Mouse (Mus musculus): Measurements from ENCODE around the gene Rab6b. TPM values are rescaled to one million over a fixed set of nuclear protein-coding genes. Genes with fewer than 3 reads are reported as not detected.
A peak's percentile ranks its signal among the peaks of the same experiment; 100 is the strongest.
"Not testable (repeated sequence)": the region's sequence is repeated elsewhere in the genome, so short reads cannot be mapped to it uniquely, and the experiment has no call there.

Rab6b gene
- polyA plus RNA-seq, 1 experiment from 2014 or later: 2.5 TPM

DNA sequence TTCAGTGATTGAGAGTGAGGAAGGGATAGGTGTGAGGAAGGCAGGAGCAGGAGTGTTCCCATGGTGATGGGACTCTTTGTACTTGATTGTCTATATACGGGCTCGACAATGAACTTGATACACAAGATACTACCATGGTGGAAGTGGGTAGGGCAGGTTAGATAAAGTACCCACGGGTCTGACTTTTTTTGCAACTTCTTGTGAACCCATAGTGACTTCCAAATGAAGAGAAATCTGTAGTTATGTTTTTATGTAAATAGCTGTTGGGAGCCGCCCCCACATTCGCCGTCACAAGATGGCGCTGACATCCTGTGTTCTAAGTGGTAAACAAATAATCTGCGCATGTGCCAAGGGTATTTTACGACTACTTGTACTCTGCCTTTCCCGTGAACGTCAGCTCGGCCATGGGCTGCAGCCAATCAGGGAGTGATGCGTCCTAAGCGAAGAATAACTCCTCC is 3.2 kb upstream of the Rab6b start:
- peak; percentile 33; the same call in 1 of the 2 replicates for ATAC-seq (ENCODE audit: extremely low read depth, insufficient number of reproducible peaks, low FRiP score, low TSS enrichment)
- 32% methylated on average over 11 of the region's 14 CpGs for WGBS

GRCm38 (mm10) chr9:103108943-103109670 is 2.5 kb upstream of the Rab6b start:
- Histone ChIP-seq H3K36me3 (no peaks in the 10 kb centered on the region), H3K27me3 (replicated peaks) (peaks cover 52% of the 10 kb centered on the region), H3K9me3 (no peaks in the 10 kb centered on the region), H3K9ac (peak overlapping the region; percentile 79), H3K4me2 (peak overlapping the region; percentile 76), H3K4me1 (peaks cover 27% of the 10 kb centered on the region), H3K4me3 (peak overlapping the region; percentile 58), H3K27ac (replicated peaks) (peak overlapping the region; percentile 42; the same call in 1 of the 2 replicates)
- WGBS: 28% methylated on average over 18 of the region's 18 CpGs
- ATAC-seq (ENCODE audit: extremely low read depth, insufficient number of reproducible peaks, low FRiP score, low TSS enrichment): no peak

More for the DNA sequence above, 3.2 kb upstream of the Rab6b start:
- H3K4me2 ChIP-seq: peak overlapping the region; percentile 68
- not testable (repeated sequence) for H3K36me3 ChIP-seq; H3K27ac ChIP-seq (replicated peaks); H3K9me3 ChIP-seq
- peak overlapping the region; percentile 70 for H3K9ac ChIP-seq
- H3K4me3 ChIP-seq: peak overlapping the region; percentile 58
- H3K4me1 ChIP-seq: peaks cover 27% of the 10 kb centered on the region
- peaks cover 45% of the 10 kb centered on the region for H3K27me3 ChIP-seq (replicated peaks)

DNA sequence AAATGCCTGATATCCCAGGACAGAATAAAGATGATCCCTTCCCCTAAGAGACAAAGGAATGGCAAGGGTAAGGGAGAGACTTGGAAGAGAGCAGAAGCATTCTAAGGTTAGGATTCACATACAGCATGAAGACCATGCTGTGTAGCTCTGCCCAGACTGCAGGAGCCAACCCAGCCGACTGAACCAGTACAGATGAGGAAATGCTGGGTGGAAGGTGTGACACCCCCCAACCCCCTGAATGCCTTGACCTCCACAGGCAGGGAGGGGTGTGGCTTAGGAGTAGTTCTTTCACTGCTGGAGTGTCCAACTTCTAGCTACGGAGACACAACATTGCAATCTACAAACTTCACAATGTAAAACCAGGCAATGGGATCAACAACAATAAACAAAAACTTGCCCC is 1.7 kb upstream of the Rab6b start:
- Histone ChIP-seq H3K27ac (replicated peaks) (no peak overlapping the region), H3K9ac (no peak overlapping the region), H3K4me2 (peak overlapping the region; percentile 76; the same call in 1 of the 2 replicates), H3K27me3 (replicated peaks) (peaks cover 61% of the 10 kb centered on the region), H3K4me1 (peaks cover 27% of the 10 kb centered on the region), H3K36me3 (no peaks in the 10 kb centered on the region), H3K4me3 (no peak overlapping the region), H3K9me3 (no peaks in the 10 kb centered on the region)
- WGBS: 52% methylated on average over 2 of the region's 2 CpGs
- no peak for ATAC-seq (ENCODE audit: extremely low read depth, insufficient number of reproducible peaks, low FRiP score, low TSS enrichment)

- H3K4me3 ChIP-seq: peak overlapping the region; percentile 75
- WGBS: 17% methylated on average over 18 of the region's 18 CpGs
- ATAC-seq (ENCODE audit: extremely low read depth, insufficient number of reproducible peaks, low FRiP score, low TSS enrichment): no peak
- no peaks in the 10 kb centered on the region for H3K36me3 ChIP-seq
- H3K4me1 ChIP-seq: peaks cover 27% of the 10 kb centered on the region
- H3K4me2 ChIP-seq: peak overlapping the region; percentile 97
- peaks cover 67% of the 10 kb centered on the region for H3K27me3 ChIP-seq (replicated peaks)
- H3K27ac ChIP-seq (replicated peaks): no peak overlapping the region
- H3K9me3 ChIP-seq: no peaks in the 10 kb centered on the region
- peak overlapping the region; percentile 84 for H3K9ac ChIP-seq
Observed at GRCm38 (mm10) chr9:103110727-103111501, 673 bp upstream of the Rab6b start.

DNA sequence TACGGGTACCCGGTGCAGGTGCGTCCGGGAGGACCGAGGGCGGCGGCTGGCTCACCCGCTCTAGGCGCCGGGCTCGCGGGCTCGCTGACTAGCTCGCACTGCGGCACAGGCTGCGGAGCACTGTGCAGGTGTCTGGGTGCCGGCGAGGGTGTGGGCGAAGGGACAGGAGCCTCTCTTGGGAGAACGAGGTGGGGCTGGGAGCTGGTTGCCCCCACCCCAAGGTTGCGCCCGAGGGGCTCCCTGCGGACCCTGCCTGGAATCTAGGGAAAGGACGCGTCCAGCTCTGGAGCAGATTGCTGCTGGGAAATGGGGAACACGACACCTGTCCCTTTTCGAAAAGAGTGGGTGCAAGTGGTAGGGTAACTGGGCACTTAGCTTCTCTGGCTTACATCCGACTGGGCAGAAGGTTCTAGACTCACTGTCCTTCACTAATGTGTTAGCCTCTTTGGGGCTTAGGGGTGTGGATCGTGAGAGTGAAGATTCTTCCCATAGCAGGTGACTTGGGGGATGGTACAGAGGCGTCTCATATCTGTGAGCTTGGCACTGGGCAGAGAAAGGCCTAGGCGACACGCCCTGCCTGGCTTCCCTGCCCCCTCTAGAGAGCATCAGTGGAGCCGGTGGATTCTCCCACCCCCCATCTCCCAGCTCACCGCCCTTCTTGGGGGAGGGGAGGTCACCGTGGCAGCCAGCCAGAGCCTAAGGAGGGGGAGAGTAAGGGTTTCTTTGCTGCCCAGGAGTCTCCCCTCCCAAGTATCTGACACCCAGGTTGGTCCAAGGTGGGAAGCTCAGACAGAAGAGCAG is 1.1 kb downstream of the Rab6b start:
- peaks cover 27% of the 10 kb centered on the region for H3K4me1 ChIP-seq
- H3K9me3 ChIP-seq: no peaks in the 10 kb centered on the region
- peak overlapping the region; percentile 75 for H3K4me3 ChIP-seq
- peak overlapping the region; percentile 97 for H3K4me2 ChIP-seq
- ATAC-seq (ENCODE audit: extremely low read depth, insufficient number of reproducible peaks, low FRiP score, low TSS enrichment): no peak
- 2% methylated on average over 35 of the region's 35 CpGs for WGBS
- no peaks in the 10 kb centered on the region for H3K36me3 ChIP-seq
- H3K9ac ChIP-seq: peak overlapping the region; percentile 84
- H3K27ac ChIP-seq (replicated peaks): no peak overlapping the region
- peaks cover 66% of the 10 kb centered on the region for H3K27me3 ChIP-seq (replicated peaks)

GRCm38 (mm10) chr9:103113351-103113750 is 1.8 kb downstream of the Rab6b start:
- Histone ChIP-seq H3K4me3 (no peak overlapping the region), H3K27ac (replicated peaks) (no peak overlapping the region), H3K9me3 (no peaks in the 10 kb centered on the region), H3K9ac (no peak overlapping the region), H3K4me2 (peak overlapping the region; percentile 97), H3K4me1 (peaks cover 27% of the 10 kb centered on the region), H3K36me3 (no peaks in the 10 kb centered on the region), H3K27me3 (replicated peaks) (peaks cover 69% of the 10 kb centered on the region)
- WGBS: 38% methylated on average over 11 of the region's 11 CpGs
- ATAC-seq (ENCODE audit: extremely low read depth, insufficient number of reproducible peaks, low FRiP score, low TSS enrichment): no peak

- H3K4me1 ChIP-seq: peaks cover 24% of the 10 kb centered on the region
Observed at GRCm38 (mm10) chr9:103114326-103114725, 2.7 kb downstream of the Rab6b start.

DNA sequence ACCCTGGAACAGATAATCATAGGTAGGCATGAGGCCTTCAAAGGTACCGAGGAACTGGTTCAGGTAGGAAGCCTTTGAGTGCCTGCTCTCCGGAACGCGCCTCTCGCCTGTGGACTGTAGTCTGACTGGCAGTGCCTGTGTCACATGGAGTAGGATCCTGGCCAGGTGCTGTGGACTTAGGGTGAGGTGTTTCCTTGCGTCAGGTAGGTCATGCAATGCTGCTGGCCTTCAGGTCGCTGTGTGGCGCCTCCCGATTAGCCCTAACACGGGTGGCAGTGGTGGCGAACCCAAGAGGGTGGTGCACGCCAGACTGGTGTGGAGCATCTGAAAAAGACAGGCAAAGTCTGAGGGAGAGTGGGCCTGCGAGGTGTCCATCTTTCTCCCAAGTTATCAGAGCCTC is 3.3 kb downstream of the Rab6b start:
- Histone ChIP-seq H3K9ac (no peak overlapping the region), H3K9me3 (no peaks in the 10 kb centered on the region), H3K36me3 (no peaks in the 10 kb centered on the region), H3K27ac (replicated peaks) (no peak overlapping the region), H3K27me3 (replicated peaks) (peaks cover 75% of the 10 kb centered on the region), H3K4me1 (peaks cover 20% of the 10 kb centered on the region), H3K4me2 (no peak overlapping the region), H3K4me3 (no peak overlapping the region)
- WGBS: 87% methylated on average over 13 of the region's 13 CpGs
- ATAC-seq (ENCODE audit: extremely low read depth, insufficient number of reproducible peaks, low FRiP score, low TSS enrichment): no peak

More at GRCm38 (mm10) chr9:103114326-103114725, 2.7 kb downstream of the Rab6b start:
- Histone ChIP-seq H3K27ac (replicated peaks) (no peak overlapping the region), H3K4me3 (no peak overlapping the region), H3K27me3 (replicated peaks) (peaks cover 78% of the 10 kb centered on the region), H3K9me3 (no peaks in the 10 kb centered on the region), H3K9ac (no peak overlapping the region), H3K36me3 (no peaks in the 10 kb centered on the region), H3K4me2 (no peak overlapping the region)
- no peak for ATAC-seq (ENCODE audit: extremely low read depth, insufficient number of reproducible peaks, low FRiP score, low TSS enrichment)
- WGBS: 72% methylated on average over 8 of the region's 8 CpGs

- WGBS: 67% methylated on average over 4 of the region's 4 CpGs
- no peak overlapping the region for H3K4me2 ChIP-seq
- no peaks in the 10 kb centered on the region for H3K9me3 ChIP-seq
- no peak overlapping the region for H3K9ac ChIP-seq
- H3K36me3 ChIP-seq: no peaks in the 10 kb centered on the region
- no peak for ATAC-seq (ENCODE audit: extremely low read depth, insufficient number of reproducible peaks, low FRiP score, low TSS enrichment)
- H3K4me3 ChIP-seq: no peak overlapping the region
- peaks cover 11% of the 10 kb centered on the region for H3K4me1 ChIP-seq
- H3K27ac ChIP-seq (replicated peaks): no peak overlapping the region
- H3K27me3 ChIP-seq (replicated peaks): peaks cover 56% of the 10 kb centered on the region
Observed at GRCm38 (mm10) chr9:103116941-103117340, 5.4 kb downstream of the Rab6b start.

DNA sequence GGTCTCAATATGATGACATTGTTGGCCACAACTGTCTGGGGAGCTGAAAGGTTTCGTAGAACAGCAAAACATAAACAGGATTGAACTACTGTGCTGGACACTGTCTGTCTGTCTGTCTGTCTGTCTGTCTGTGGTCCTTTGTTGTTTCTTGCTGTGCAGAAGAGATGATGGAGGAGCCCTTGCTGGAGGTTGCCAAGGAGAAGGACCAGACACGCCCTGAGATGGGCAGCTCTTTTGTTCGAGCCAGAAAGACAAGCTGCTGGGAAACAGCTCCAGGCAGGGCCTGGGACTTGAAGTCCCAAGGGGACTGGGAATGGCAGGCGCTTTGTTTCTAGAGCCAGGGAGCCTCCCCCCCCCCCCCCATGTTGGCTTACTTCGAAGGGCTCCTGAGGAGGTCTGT is 5.9 kb downstream of the Rab6b start:
- Histone ChIP-seq H3K4me1 (peaks cover 5% of the 10 kb centered on the region), H3K9me3 (no peaks in the 10 kb centered on the region), H3K27ac (replicated peaks) (no peak overlapping the region), H3K4me3 (no peak overlapping the region), H3K27me3 (replicated peaks) (peaks cover 50% of the 10 kb centered on the region), H3K36me3 (no peaks in the 10 kb centered on the region), H3K9ac (no peak overlapping the region), H3K4me2 (no peak overlapping the region)
- no peak for ATAC-seq (ENCODE audit: extremely low read depth, insufficient number of reproducible peaks, low FRiP score, low TSS enrichment)
- WGBS: 63% methylated on average over 5 of the region's 5 CpGs

DNA sequence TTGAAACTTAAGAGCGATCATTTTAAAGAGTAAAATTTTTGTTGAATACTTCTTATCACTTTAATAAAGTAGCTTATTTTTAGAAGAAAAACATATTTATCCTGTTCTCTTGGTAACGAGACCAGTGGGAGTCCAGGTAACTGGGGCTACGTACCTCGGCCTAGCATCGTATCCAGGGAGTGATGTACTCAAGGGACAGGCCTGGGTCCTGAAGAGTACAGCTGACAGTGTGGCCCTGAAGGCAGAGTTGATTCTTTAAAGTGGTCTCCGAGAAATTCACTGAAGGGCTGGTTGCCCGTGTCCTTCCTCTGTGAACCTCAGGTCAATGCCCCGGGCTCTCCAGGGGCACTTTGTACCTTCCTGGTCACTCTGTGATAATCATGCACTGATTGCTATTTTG is 6.4 kb downstream of the Rab6b start:
- H3K9me3 ChIP-seq: no peaks in the 10 kb centered on the region
- H3K27ac ChIP-seq (replicated peaks): no peak overlapping the region
- H3K4me1 ChIP-seq: peaks cover under 1% of the 10 kb centered on the region
- H3K9ac ChIP-seq: no peak overlapping the region
- H3K4me2 ChIP-seq: no peak overlapping the region
- H3K27me3 ChIP-seq (replicated peaks): peaks cover 46% of the 10 kb centered on the region
- 84% methylated on average over 8 of the region's 8 CpGs for WGBS
- H3K36me3 ChIP-seq: no peaks in the 10 kb centered on the region
- no peak for ATAC-seq (ENCODE audit: extremely low read depth, insufficient number of reproducible peaks, low FRiP score, low TSS enrichment)
- H3K4me3 ChIP-seq: no peak overlapping the region

Measured in heart, embryonic 13.5 days (tissue).